Mouse (Mus musculus): ENCODE results near the gene D130043K22Rik. TPM values are rescaled to one million over a fixed set of nuclear protein-coding genes. Genes with fewer than 3 reads are reported as not detected.

D130043K22Rik gene
- polyA plus RNA-seq, 1 experiment = not detected

GRCm38 (mm10) chr13:24942512-24943282, 97.8 kb downstream of the D130043K22Rik start, which contains the start of gene Gpld1:
TSS of gene Gpld1 (plus strand) at chr13:24943152.
- 62% methylated on average over 17 of the region's 17 CpGs for WGBS
- Histone ChIP-seq H3K27ac (ENCODE audit: insufficient read depth, low read length) (no peak within 1 kb of the TSS), H3K4me3 (ENCODE audit: extremely low read depth, insufficient read depth, insufficient read length) (no peak within 1 kb of the TSS), H3K4me1 (ENCODE audit: control insufficient read depth, insufficient read depth, insufficient read length) (peaks cover 3% of the 10 kb centered on the region; the same call in 1 of the 2 replicates), H3K27me3 (ENCODE audit: control insufficient read depth, insufficient read depth, low read length) (no peaks in the 10 kb centered on the region), H3K36me3 (ENCODE audit: control insufficient read depth, insufficient read depth, low read length) (no peaks in the 10 kb centered on the region)
- TF ChIP-seq CTCF (IDR thresholded peaks at IDR 0.05; ENCODE audit: extremely low read depth, insufficient read depth, insufficient read length, insufficient replicate concordance) = no peak
- no peak for TF ChIP-seq POLR2A (IDR thresholded peaks at IDR 0.05; ENCODE audit: low read depth, low read length)
- DNase-seq (ENCODE audit: low read depth in 1 of 2, low spot score in 2 of 2) = no peak

GRCm38 (mm10) chr13:24943303-24943702, 98.4 kb downstream of the D130043K22Rik start:
- H3K4me1 ChIP-seq (ENCODE audit: control insufficient read depth, insufficient read depth, insufficient read length) = no peaks in the 10 kb centered on the region
- no peaks in the 10 kb centered on the region for H3K27me3 ChIP-seq (ENCODE audit: control insufficient read depth, insufficient read depth, low read length)
- no peak for DNase-seq (ENCODE audit: low read depth in 1 of 2, low spot score in 2 of 2)
- H3K36me3 ChIP-seq (ENCODE audit: control insufficient read depth, insufficient read depth, low read length) = no peaks in the 10 kb centered on the region
- no peak overlapping the region for H3K27ac ChIP-seq (ENCODE audit: insufficient read depth, low read length)
- WGBS = 76% methylated on average over 8 of the region's 8 CpGs
- TF ChIP-seq POLR2A (IDR thresholded peaks at IDR 0.05; ENCODE audit: low read depth, low read length) (no peak), CTCF (IDR thresholded peaks at IDR 0.05; ENCODE audit: extremely low read depth, insufficient read depth, insufficient read length, insufficient replicate concordance) (no peak)
- H3K4me3 ChIP-seq (ENCODE audit: extremely low read depth, insufficient read depth, insufficient read length) = no peak overlapping the region

- Histone ChIP-seq H3K36me3 (ENCODE audit: control insufficient read depth, insufficient read depth, low read length) (no peaks in the 10 kb centered on the region), H3K27ac (ENCODE audit: insufficient read depth, low read length) (no peak overlapping the region), H3K4me3 (ENCODE audit: extremely low read depth, insufficient read depth, insufficient read length) (no peak overlapping the region), H3K4me1 (ENCODE audit: control insufficient read depth, insufficient read depth, insufficient read length) (no peaks in the 10 kb centered on the region), H3K27me3 (ENCODE audit: control insufficient read depth, insufficient read depth, low read length) (no peaks in the 10 kb centered on the region)
- TF ChIP-seq CTCF (IDR thresholded peaks at IDR 0.05; ENCODE audit: extremely low read depth, insufficient read depth, insufficient read length, insufficient replicate concordance) (no peak), POLR2A (IDR thresholded peaks at IDR 0.05; ENCODE audit: low read depth, low read length) (no peak)
- 76% methylated on average over 4 of the region's 4 CpGs for WGBS
- no peak for DNase-seq (ENCODE audit: low read depth in 1 of 2, low spot score in 2 of 2)
These were observed 100.6 kb downstream of the D130043K22Rik start for GRCm38 (mm10) chr13:24945567-24945966.

GRCm38 (mm10) chr13:24947158-24947557, 102.2 kb downstream of the D130043K22Rik start:
- WGBS = 84% methylated on average over 5 of the region's 5 CpGs

GRCm38 (mm10) chr13:24948870-24949269, 103.9 kb downstream of the D130043K22Rik start:
- Histone ChIP-seq H3K4me3 (ENCODE audit: extremely low read depth, insufficient read depth, insufficient read length) (no peak overlapping the region), H3K36me3 (ENCODE audit: control insufficient read depth, insufficient read depth, low read length) (no peaks in the 10 kb centered on the region), H3K4me1 (ENCODE audit: control insufficient read depth, insufficient read depth, insufficient read length) (no peaks in the 10 kb centered on the region), H3K27ac (ENCODE audit: insufficient read depth, low read length) (no peak overlapping the region), H3K27me3 (ENCODE audit: control insufficient read depth, insufficient read depth, low read length) (no peaks in the 10 kb centered on the region)
- 82% methylated on average over 6 of the region's 6 CpGs for WGBS
- TF ChIP-seq CTCF (IDR thresholded peaks at IDR 0.05; ENCODE audit: extremely low read depth, insufficient read depth, insufficient read length, insufficient replicate concordance) = no peak
- no peak for TF ChIP-seq POLR2A (IDR thresholded peaks at IDR 0.05; ENCODE audit: low read depth, low read length)
- DNase-seq (ENCODE audit: low read depth in 1 of 2, low spot score in 2 of 2) = no peak

More at GRCm38 (mm10) chr13:24947158-24947557, 102.2 kb downstream of the D130043K22Rik start:
- Histone ChIP-seq H3K4me3 (ENCODE audit: extremely low read depth, insufficient read depth, insufficient read length) (no peak overlapping the region), H3K36me3 (ENCODE audit: control insufficient read depth, insufficient read depth, low read length) (no peaks in the 10 kb centered on the region), H3K27ac (ENCODE audit: insufficient read depth, low read length) (no peak overlapping the region), H3K4me1 (ENCODE audit: control insufficient read depth, insufficient read depth, insufficient read length) (no peaks in the 10 kb centered on the region), H3K27me3 (ENCODE audit: control insufficient read depth, insufficient read depth, low read length) (no peaks in the 10 kb centered on the region)
- TF ChIP-seq POLR2A (IDR thresholded peaks at IDR 0.05; ENCODE audit: low read depth, low read length) (no peak), CTCF (IDR thresholded peaks at IDR 0.05; ENCODE audit: extremely low read depth, insufficient read depth, insufficient read length, insufficient replicate concordance) (no peak)
- no peak for DNase-seq (ENCODE audit: low read depth in 1 of 2, low spot score in 2 of 2)

Other genes starting within 250 kb of the D130043K22Rik start
- 0.11 TPM in 1 of 2 replicates, not detected in the other for gene Armh2, start 103.9 kb upstream of the D130043K22Rik start, polyA plus RNA-seq (2012; rRNA removed)
- 1.7 and 2.7 TPM in 2 replicates for gene Gmnn, start 83.2 kb upstream of the D130043K22Rik start, polyA plus RNA-seq (2012; rRNA removed)
- gene BC005537, start 43.5 kb upstream of the D130043K22Rik start, polyA plus RNA-seq (2012; rRNA removed) = 21.0 and 22.6 TPM in 2 replicates
- gene Acot13, start 13.6 kb upstream of the D130043K22Rik start, polyA plus RNA-seq (2012; rRNA removed) = 15.8 and 17.7 TPM in 2 replicates
- 12.9 and 16.5 TPM in 2 replicates for gene Tdp2, start 13.5 kb upstream of the D130043K22Rik start, polyA plus RNA-seq (2012; rRNA removed)
- 0.50 and 0.55 TPM in 2 replicates for gene Aldh5a1, start 92.5 kb downstream of the D130043K22Rik start, polyA plus RNA-seq (2012; rRNA removed)
- gene Gpld1, start 98.0 kb downstream of the D130043K22Rik start, polyA plus RNA-seq (2012; rRNA removed) = 0.11 and 0.13 TPM in 2 replicates
- gene Mrs2, start 175.2 kb downstream of the D130043K22Rik start, polyA plus RNA-seq (2012; rRNA removed) = 11.6 and 12.9 TPM in 2 replicates
- 0.05 and 0.06 TPM in 2 replicates for gene Dcdc2a, start 210.9 kb downstream of the D130043K22Rik start, polyA plus RNA-seq (2012; rRNA removed)

All from spleen, adult 2 months (tissue).